Mouse (Mus musculus) heart, adult 11 months (tissue): Measurements from ENCODE around the gene L3mbtl1.

ENCODE experiments used
- DNase-seq: peaks from one replicate; pipeline ENCODE4 v3.0.0; 2022

Gene L3mbtl1

GRCm38 (mm10) chr2:162998528-162999230, 55.4 kb downstream of the L3mbtl1 start:
- peak; percentile 89 for DNase-seq

- no peak for DNase-seq
Observed at GRCm38 (mm10) chr2:162999744-163000143, 56.5 kb downstream of the L3mbtl1 start.

- no peak for DNase-seq
Observed at GRCm38 (mm10) chr2:163001071-163001470, 57.8 kb downstream of the L3mbtl1 start.

- DNase-seq = no peak
Observed at GRCm38 (mm10) chr2:163007299-163007698, 64.0 kb downstream of the L3mbtl1 start.

GRCm38 (mm10) chr2:163016916-163017743, 73.9 kb downstream of the L3mbtl1 start, which contains the start of gene Ift52:
TSS of gene Ift52 (plus strand) at chr2:163017354.
- DNase-seq = peak; percentile 99
